Mouse (Mus musculus) neutrophil, adult 59 days (primary cell): ENCODE results near the gene Kl. TPM values are rescaled to one million over a fixed set of nuclear protein-coding genes. Genes with fewer than 3 reads are reported as not detected.

Source experiments
- total RNA-seq, 2 experiments: library from RNA; stranded (reverse); gene quantifications; 1 replicate in 1 of 2; 2 replicates in 1 of 2; pipeline ENCODE4 v1.2.4; 2023

Gene Kl
- not detected for total RNA-seq

DNA sequence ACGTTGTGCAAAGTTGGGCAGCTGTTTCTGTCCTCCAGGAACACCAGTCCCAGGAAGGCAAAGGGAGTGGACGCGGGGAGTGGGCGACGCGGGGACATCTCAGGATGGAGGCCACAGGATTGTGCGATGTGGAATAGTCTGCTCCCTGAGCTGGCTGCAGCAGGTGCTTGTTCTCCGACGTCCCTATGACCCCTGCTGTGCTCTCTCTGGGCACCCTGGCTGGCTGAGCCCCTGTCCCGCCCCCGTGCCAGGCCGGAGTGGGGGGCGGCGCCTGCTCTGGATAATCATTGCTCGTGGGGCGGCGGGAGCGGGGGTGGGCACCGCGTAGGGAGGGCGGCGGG lies at the start of gene Kl:
Kl (plus strand) TSS at position 280 of the 341 bp plus-strand sequence.

